Mouse (Mus musculus): ENCODE results near the gene Zg16. TPM values are rescaled to one million over a fixed set of nuclear protein-coding genes. Genes with fewer than 3 reads are reported as not detected.
A peak's percentile ranks its signal among the peaks of the same experiment; 100 is the strongest.
"Not testable (repeated sequence)": the region's sequence is repeated elsewhere in the genome, so short reads cannot be mapped to it uniquely, and the experiment has no call there.

Zg16 gene
- polyA plus RNA-seq, 1 experiment from 2014 or later, result not detected

- H3K4me3 ChIP-seq, result no peak overlapping the region
- 93% methylated on average over 4 of the region's 4 CpGs for WGBS
- H3K9me3 ChIP-seq, result no peaks in the 10 kb centered on the region
- no peak for ATAC-seq (ENCODE audit: low FRiP score)
- no peaks in the 10 kb centered on the region for H3K27me3 ChIP-seq
- no peaks in the 10 kb centered on the region; the same call in 1 of the 2 replicates for H3K4me1 ChIP-seq (replicated peaks)
- no peak overlapping the region for H3K4me2 ChIP-seq
- H3K27ac ChIP-seq, result no peak overlapping the region
- H3K36me3 ChIP-seq, result no peaks in the 10 kb centered on the region
- no peak overlapping the region for H3K9ac ChIP-seq
These were observed 12.4 kb upstream of the Zg16 start for GRCm38 (mm10) chr7:127099528-127099927.

- H3K27me3 ChIP-seq, result no peaks in the 10 kb centered on the region
- H3K4me2 ChIP-seq, result no peak overlapping the region
- H3K27ac ChIP-seq, result no peak overlapping the region
- H3K4me1 ChIP-seq (replicated peaks), result no peaks in the 10 kb centered on the region; the same call in 1 of the 2 replicates
- no peak overlapping the region for H3K4me3 ChIP-seq
- H3K9ac ChIP-seq, result no peak overlapping the region
- no peaks in the 10 kb centered on the region for H3K9me3 ChIP-seq
- H3K36me3 ChIP-seq, result no peaks in the 10 kb centered on the region
- 92% methylated on average over 4 of the region's 4 CpGs for WGBS
- no peak for ATAC-seq (ENCODE audit: low FRiP score)
These were observed 11.8 kb upstream of the Zg16 start for GRCm38 (mm10) chr7:127098950-127099349.

DNA sequence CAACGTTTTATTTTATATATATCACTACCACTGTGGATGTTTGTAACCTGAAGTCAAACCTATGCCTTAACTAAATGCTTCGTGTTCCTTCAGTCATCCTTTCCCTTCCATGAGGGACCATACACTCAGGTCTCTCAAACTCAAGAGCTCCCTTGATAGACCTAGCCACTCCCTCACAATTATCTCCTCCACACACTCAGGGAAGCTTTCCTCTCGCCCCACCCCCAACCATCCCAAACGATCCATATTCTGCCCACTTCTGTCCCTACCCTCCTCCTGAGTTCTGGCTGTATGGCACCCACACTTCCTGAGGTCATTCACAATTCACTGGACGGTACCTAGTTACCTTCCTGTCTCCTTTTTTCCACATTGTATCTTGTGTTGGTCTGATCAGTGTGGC, 11.4 kb upstream of the Zg16 start:
- no peak for ATAC-seq (ENCODE audit: low FRiP score)

DNA sequence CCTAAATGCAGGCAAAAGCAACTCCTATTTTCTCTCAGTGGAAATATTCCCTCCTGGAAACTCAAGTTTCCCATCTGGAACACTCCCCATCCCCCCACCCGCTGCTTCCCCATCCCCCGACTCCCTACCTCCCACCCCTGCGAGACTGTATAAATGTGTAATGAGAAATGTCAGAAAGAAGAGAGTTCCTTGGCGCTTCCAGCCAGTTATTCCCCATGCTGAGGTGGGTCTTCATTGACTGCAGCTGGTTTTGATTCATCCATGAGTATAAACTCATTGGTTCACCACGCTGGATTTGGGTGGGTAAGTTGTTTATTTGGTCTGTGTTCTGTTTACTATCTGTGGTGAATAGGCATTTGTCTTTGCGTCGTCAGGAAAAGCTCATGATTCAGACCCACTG, 9.3 kb upstream of the Zg16 start:
- ATAC-seq (ENCODE audit: low FRiP score), result no peak
- Histone ChIP-seq H3K27me3 (no peaks in the 10 kb centered on the region), H3K27ac (no peak overlapping the region), H3K4me3 (no peak overlapping the region), H3K4me2 (no peak overlapping the region), H3K36me3 (no peaks in the 10 kb centered on the region), H3K9ac (no peak overlapping the region), H3K9me3 (no peaks in the 10 kb centered on the region), H3K4me1 (replicated peaks) (no peaks in the 10 kb centered on the region)
- WGBS, result 74% methylated on average over 7 of the region's 7 CpGs

More for the DNA sequence above, 11.4 kb upstream of the Zg16 start:
- H3K4me3 ChIP-seq, result no peak overlapping the region
- WGBS, result 91% methylated on average over 5 of the region's 5 CpGs
- H3K4me2 ChIP-seq, result no peak overlapping the region
- H3K4me1 ChIP-seq (replicated peaks), result no peaks in the 10 kb centered on the region
- no peaks in the 10 kb centered on the region for H3K9me3 ChIP-seq
- H3K9ac ChIP-seq, result no peak overlapping the region
- no peak overlapping the region for H3K27ac ChIP-seq
- H3K27me3 ChIP-seq, result no peaks in the 10 kb centered on the region
- no peaks in the 10 kb centered on the region for H3K36me3 ChIP-seq

GRCm38 (mm10) chr7:127093914-127094313, 6.8 kb upstream of the Zg16 start:
- no peaks in the 10 kb centered on the region for H3K36me3 ChIP-seq
- 86% methylated on average over 3 of the region's 3 CpGs for WGBS

GRCm38 (mm10) chr7:127091114-127091896, 4.2 kb upstream of the Zg16 start, which contains the start of gene AI467606:
TSS of gene AI467606 (plus strand) at chr7:127091359.
- H3K4me2 ChIP-seq, result 0 out of 2 replicates have a peak within 1 kb of the TSS, but pooled peaks have one; percentile 3
- no peak for ATAC-seq (ENCODE audit: low FRiP score)
- H3K9ac ChIP-seq, result no peak within 1 kb of the TSS
- no peaks in the 10 kb centered on the region for H3K36me3 ChIP-seq
- H3K9me3 ChIP-seq, result no peaks in the 10 kb centered on the region
- H3K4me1 ChIP-seq (replicated peaks), result peaks cover 8% of the 10 kb centered on the region
- WGBS, result 68% methylated on average over 16 of the region's 16 CpGs
- no peak within 1 kb of the TSS for H3K4me3 ChIP-seq
- no peaks in the 10 kb centered on the region for H3K27me3 ChIP-seq
- no peak within 1 kb of the TSS for H3K27ac ChIP-seq

More at GRCm38 (mm10) chr7:127093914-127094313, 6.8 kb upstream of the Zg16 start:
- Histone ChIP-seq H3K27ac (no peak overlapping the region), H3K4me1 (replicated peaks) (peaks cover 6% of the 10 kb centered on the region), H3K27me3 (no peaks in the 10 kb centered on the region), H3K4me2 (no peak overlapping the region), H3K9me3 (no peaks in the 10 kb centered on the region), H3K9ac (no peak overlapping the region), H3K4me3 (no peak overlapping the region)
- ATAC-seq (ENCODE audit: low FRiP score), result no peak

DNA sequence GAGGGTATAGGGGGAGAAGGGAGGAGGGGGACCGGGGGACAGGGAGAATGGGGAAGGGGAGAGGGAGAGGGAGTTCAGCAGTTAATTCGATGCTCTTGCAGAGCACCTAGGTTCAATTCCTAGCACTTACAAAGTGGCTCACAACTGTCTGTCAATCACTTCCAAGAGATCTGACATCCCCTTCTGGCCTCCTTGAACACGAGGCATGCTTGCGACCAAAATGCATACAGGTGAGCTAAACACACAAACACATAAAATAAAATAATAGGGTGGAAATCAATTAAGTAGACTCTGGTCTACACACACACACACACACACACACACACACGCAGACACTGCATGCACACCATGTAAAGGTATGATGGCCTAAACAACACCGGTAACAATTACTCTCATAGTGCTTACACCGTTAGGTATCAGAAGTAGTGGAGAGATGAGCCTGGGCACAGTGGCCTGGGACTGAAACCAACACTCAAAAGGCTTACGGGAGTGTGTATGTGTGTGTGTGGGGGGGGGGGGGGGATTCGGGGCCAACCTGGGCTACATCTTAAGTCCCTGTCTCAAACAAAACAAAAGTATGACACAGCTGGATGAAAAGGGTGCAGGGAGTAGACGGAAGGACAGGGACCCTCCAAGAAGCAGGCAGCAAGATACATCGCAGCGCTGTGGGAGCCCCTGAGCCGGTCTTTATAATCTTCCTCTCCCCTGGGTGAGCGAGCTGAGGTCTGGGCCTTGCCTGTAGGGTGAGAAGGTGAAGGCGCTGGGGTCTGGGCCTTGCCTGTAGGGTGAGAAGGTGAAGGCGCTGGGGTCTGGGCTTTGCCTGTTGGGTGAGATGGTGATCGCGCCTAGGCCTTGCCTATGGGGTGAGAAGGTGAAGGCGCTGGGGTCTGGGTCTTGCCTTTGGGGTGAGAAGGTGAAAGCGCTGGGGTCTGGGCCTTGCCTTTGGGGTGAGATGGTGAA, 3.3 kb upstream of the Zg16 start:
- ATAC-seq (ENCODE audit: low FRiP score), result no peak
- no peak overlapping the region for H3K27ac ChIP-seq
- peaks cover 8% of the 10 kb centered on the region for H3K4me1 ChIP-seq (replicated peaks)
- H3K27me3 ChIP-seq, result no peaks in the 10 kb centered on the region
- 83% methylated on average over 20 of the region's 20 CpGs for WGBS
- no peaks in the 10 kb centered on the region for H3K36me3 ChIP-seq
- H3K4me2 ChIP-seq, result no peak overlapping the region
- no peak overlapping the region for H3K4me3 ChIP-seq
- no peak overlapping the region for H3K9ac ChIP-seq
- H3K9me3 ChIP-seq, result no peaks in the 10 kb centered on the region

GRCm38 (mm10) chr7:127088901-127089845, 2.0 kb upstream of the Zg16 start:
- WGBS, result 22% methylated on average over 27 of the region's 27 CpGs
- Histone ChIP-seq H3K4me3 (peak overlapping the region; percentile 22), H3K4me2 (peak overlapping the region; percentile 50), H3K4me1 (replicated peaks) (peaks cover 8% of the 10 kb centered on the region), H3K9ac (peak overlapping the region; percentile 56), H3K36me3 (no peaks in the 10 kb centered on the region), H3K27ac (no peak overlapping the region), H3K9me3 (no peaks in the 10 kb centered on the region), H3K27me3 (no peaks in the 10 kb centered on the region)
- no peak for ATAC-seq (ENCODE audit: low FRiP score)

- 93% methylated on average over 3 of the region's 3 CpGs for WGBS
- no peak overlapping the region for H3K27ac ChIP-seq
- no peak overlapping the region for H3K4me2 ChIP-seq
- H3K27me3 ChIP-seq, result no peaks in the 10 kb centered on the region
- ATAC-seq (ENCODE audit: low FRiP score), result no peak
- no peaks in the 10 kb centered on the region for H3K9me3 ChIP-seq
- H3K9ac ChIP-seq, result no peak overlapping the region
- no peak overlapping the region for H3K4me3 ChIP-seq
- no peaks in the 10 kb centered on the region for H3K36me3 ChIP-seq
- H3K4me1 ChIP-seq (replicated peaks), result peaks cover 8% of the 10 kb centered on the region
These were observed 955 bp upstream of the Zg16 start for GRCm38 (mm10) chr7:127088083-127088482.

GRCm38 (mm10) chr7:127085751-127086150, 1.4 kb downstream of the Zg16 start:
- not testable (repeated sequence) for ATAC-seq (ENCODE audit: low FRiP score); H3K27ac ChIP-seq; H3K36me3 ChIP-seq; H3K9ac ChIP-seq; H3K27me3 ChIP-seq; H3K4me1 ChIP-seq (replicated peaks); H3K4me3 ChIP-seq; H3K4me2 ChIP-seq; H3K9me3 ChIP-seq
- WGBS, result 72% methylated on average over 6 of the region's 6 CpGs

DNA sequence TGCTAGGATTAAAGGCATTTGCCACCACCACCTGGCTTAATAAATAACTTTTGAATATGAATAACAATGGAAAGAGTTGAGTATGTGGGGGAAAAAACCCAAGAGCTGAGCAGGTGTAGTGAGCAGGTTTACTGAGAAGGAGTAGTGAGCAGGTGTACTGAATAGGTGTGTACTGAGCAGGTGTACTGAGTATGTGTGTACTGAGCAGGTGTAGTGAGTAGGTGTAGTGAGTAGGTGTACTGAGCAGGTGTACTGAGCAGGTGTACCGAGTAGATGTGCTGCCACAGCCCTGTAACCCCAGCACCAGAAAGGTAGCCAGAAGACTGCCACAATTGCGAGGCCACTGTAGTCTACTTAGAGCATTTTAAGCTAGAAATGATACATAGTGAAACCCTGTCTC, 2.3 kb downstream of the Zg16 start:
- no peaks in the 10 kb centered on the region for H3K27me3 ChIP-seq
- WGBS, result 78% methylated on average over 2 of the region's 2 CpGs
- peaks cover 8% of the 10 kb centered on the region for H3K4me1 ChIP-seq (replicated peaks)
- no peaks in the 10 kb centered on the region for H3K9me3 ChIP-seq
- H3K9ac ChIP-seq, result no peak overlapping the region
- no peak for ATAC-seq (ENCODE audit: low FRiP score)
- no peaks in the 10 kb centered on the region for H3K36me3 ChIP-seq
- H3K27ac ChIP-seq, result no peak overlapping the region
- H3K4me2 ChIP-seq, result no peak overlapping the region
- H3K4me3 ChIP-seq, result no peak overlapping the region

Data from hindbrain, embryonic 13.5 days (tissue).